Mouse (Mus musculus) megakaryocyte, adult 5-6 weeks (primary cell): ENCODE measurements around the gene Tcp11l2. TPM values are rescaled to one million over a fixed set of nuclear protein-coding genes. Genes with fewer than 3 reads are reported as not detected.

Source experiments
- ATAC-seq: 2 replicates; pipeline ENCODE4 v1.8.0; 2016; ENCODE audit warnings: mild to moderate bottlenecking, inconsistent platforms; ENCODE audit not compliant: poor library complexity, severe bottlenecking
- total RNA-seq, 2 experiments: library from RNA; stranded (forward) in 1 of 2; stranded (reverse) in 1 of 2; fragments of 153-499, 151-499 nt in 1 of 2; fragments of 221-1000, 200-1000 nt in 1 of 2; gene quantifications; 2 replicates each; pipeline versions ENCODE4 v1.2.3 to v1.2.4; 2015 to 2017

Tcp11l2 gene
- total RNA-seq, 2 experiments from 2014 or later: 29.7 to 54.8 TPM

GRCm38 (mm10) chr10:84554291-84555009 lies 22.0 kb upstream of the Tcp11l2 start:
- peak; percentile 25 for ATAC-seq

GRCm38 (mm10) chr10:84556120-84556519 lies 20.3 kb upstream of the Tcp11l2 start:
- peak; percentile 75 for ATAC-seq

GRCm38 (mm10) chr10:84558511-84558910 lies 17.9 kb upstream of the Tcp11l2 start:
- ATAC-seq: peak; percentile 56

- no peak for ATAC-seq
These were observed 16.4 kb upstream of the Tcp11l2 start for GRCm38 (mm10) chr10:84559986-84560385.

GRCm38 (mm10) chr10:84562121-84562520 lies 14.3 kb upstream of the Tcp11l2 start:
- no peak for ATAC-seq

- peak; percentile 80 for ATAC-seq
These were observed 13.6 kb upstream of the Tcp11l2 start for GRCm38 (mm10) chr10:84562567-84563554.

GRCm38 (mm10) chr10:84564427-84564826 lies 12.0 kb upstream of the Tcp11l2 start:
- ATAC-seq: no peak

- ATAC-seq: peak; percentile 15; the same call in 1 of the 2 replicates
These were observed 5.3 kb upstream of the Tcp11l2 start for GRCm38 (mm10) chr10:84571052-84571639.

- ATAC-seq: peak; percentile 45
These were observed 2.6 kb upstream of the Tcp11l2 start for GRCm38 (mm10) chr10:84573671-84574420.

- ATAC-seq: peak; percentile 62
These were observed 414 bp upstream of the Tcp11l2 start for GRCm38 (mm10) chr10:84576029-84576394.

GRCm38 (mm10) chr10:84577071-84577727 lies 773 bp downstream of the Tcp11l2 start:
- peak; percentile 28 for ATAC-seq

GRCm38 (mm10) chr10:84578738-84579137 lies 2.3 kb downstream of the Tcp11l2 start:
- no peak for ATAC-seq

GRCm38 (mm10) chr10:84579527-84579926 lies 3.1 kb downstream of the Tcp11l2 start:
- ATAC-seq: no peak

- ATAC-seq: no peak
These were observed 4.8 kb downstream of the Tcp11l2 start for GRCm38 (mm10) chr10:84581191-84581590.

GRCm38 (mm10) chr10:84582236-84582635 lies 5.8 kb downstream of the Tcp11l2 start:
- ATAC-seq: no peak

- ATAC-seq: peak; percentile 77
These were observed 8.2 kb downstream of the Tcp11l2 start for GRCm38 (mm10) chr10:84584451-84585293.

- peak; percentile 67 for ATAC-seq
These were observed 8.8 kb downstream of the Tcp11l2 start for GRCm38 (mm10) chr10:84585294-84585650.

- ATAC-seq: peak; percentile 62
These were observed 14.5 kb downstream of the Tcp11l2 start for GRCm38 (mm10) chr10:84590956-84591355.

- no peak for ATAC-seq
These were observed 15.3 kb downstream of the Tcp11l2 start for GRCm38 (mm10) chr10:84591640-84592148.
